Mouse (Mus musculus) right cerebral cortex, postnatal 25 days (tissue): ENCODE measurements around the gene Ctnnbl1.

Experiments used
- DNase-seq: peaks from one replicate; pipeline ENCODE4 v3.0.0; 2022

The Ctnnbl1 gene

GRCm38 (mm10) chr2:157736854-157737850 is at the start of gene Ctnnbl1:
Ctnnbl1 (plus strand) TSS chr2:157737401.
- DNase-seq = peak; percentile 100

GRCm38 (mm10) chr2:157687506-157687905 is 49.7 kb upstream of the Ctnnbl1 start:
- no peak for DNase-seq

- no peak for DNase-seq
Measured at GRCm38 (mm10) chr2:157691266-157692105, 45.7 kb upstream of the Ctnnbl1 start.

- no peak for DNase-seq
Measured at GRCm38 (mm10) chr2:157692365-157692932, 44.8 kb upstream of the Ctnnbl1 start.

GRCm38 (mm10) chr2:157693576-157693975 is 43.6 kb upstream of the Ctnnbl1 start:
- DNase-seq = no peak

GRCm38 (mm10) chr2:157696297-157696731 is 40.9 kb upstream of the Ctnnbl1 start:
- DNase-seq = peak; percentile 26

- no peak for DNase-seq
Measured at GRCm38 (mm10) chr2:157703155-157703554, 34.0 kb upstream of the Ctnnbl1 start.

GRCm38 (mm10) chr2:157704991-157705776 is 32.0 kb upstream of the Ctnnbl1 start:
- no peak for DNase-seq

GRCm38 (mm10) chr2:157705777-157706158 is 31.4 kb upstream of the Ctnnbl1 start:
- DNase-seq = no peak

- no peak for DNase-seq
Measured at GRCm38 (mm10) chr2:157707191-157707923, 29.8 kb upstream of the Ctnnbl1 start.

GRCm38 (mm10) chr2:157712677-157713076 is 24.5 kb upstream of the Ctnnbl1 start:
- no peak for DNase-seq

GRCm38 (mm10) chr2:157715586-157716191 is 21.5 kb upstream of the Ctnnbl1 start:
- DNase-seq = no peak

- DNase-seq = no peak
Measured at GRCm38 (mm10) chr2:157718441-157718840, 18.8 kb upstream of the Ctnnbl1 start.

- no peak for DNase-seq
Measured at GRCm38 (mm10) chr2:157723883-157724573, 13.2 kb upstream of the Ctnnbl1 start.

GRCm38 (mm10) chr2:157724574-157724914 is 12.7 kb upstream of the Ctnnbl1 start:
- DNase-seq = no peak

- DNase-seq = no peak
Measured at GRCm38 (mm10) chr2:157744619-157745018, 7.4 kb downstream of the Ctnnbl1 start.

- no peak for DNase-seq
Measured at GRCm38 (mm10) chr2:157745735-157746134, 8.5 kb downstream of the Ctnnbl1 start.

- DNase-seq = no peak
Measured at GRCm38 (mm10) chr2:157746558-157746957, 9.4 kb downstream of the Ctnnbl1 start.

- DNase-seq = no peak
Measured at GRCm38 (mm10) chr2:157747989-157748388, 10.8 kb downstream of the Ctnnbl1 start.

- DNase-seq = no peak
Measured at GRCm38 (mm10) chr2:157750481-157750880, 13.3 kb downstream of the Ctnnbl1 start.
